Mouse (Mus musculus) left cerebral cortex, postnatal 36 days (tissue): ENCODE measurements around the gene Fbxo31. TPM values are rescaled to one million over a fixed set of nuclear protein-coding genes. Genes with fewer than 3 reads are reported as not detected.
"Not testable (repeated sequence)": the region's sequence is repeated elsewhere in the genome, so short reads cannot be mapped to it uniquely, and the experiment has no call there.

Experiments
- DNase-seq, 2 experiments: peaks; one replicate each; pipeline ENCODE4 v3.0.0; 2021 to 2022; ENCODE audit warnings: low spot score in 2 of 2, mixed read lengths in 1 of 2
- intact Hi-C: fragments of 180-260 bp; cut with DNase I; formaldehyde crosslinking; loops from one replicate; pipeline ENCODE4 v1.15.1; 2025
- total RNA-seq, 2 experiments: library from RNA; stranded (reverse); gene quantifications; 2 replicates each; pipeline ENCODE4 v1.2.3; 2021

Fbxo31 gene
- total RNA-seq: 100 to 1,000 TPM in 1 of 2 experiments, 10 to 100 TPM in 1; 98.8 to 116 TPM

- DNase-seq: peak; percentile 91 to 93
- intact Hi-C loops: loop anchor here (5.0 kb wide), 1 partner anchor 467 kb away; no protein-coding TSS in a partner anchor
These were observed at the start of gene Fbxo31 for GRCm38 (mm10) chr8:121578676-121579451. Gene Fbxo31, minus strand, starts transcription at chr8:121578806.

- DNase-seq: no peak
- intact Hi-C loops: no loop called here
These were observed 44.4 kb upstream of the Fbxo31 start for GRCm38 (mm10) chr8:121623043-121623442.

GRCm38 (mm10) chr8:121621879-121622278 is 43.3 kb upstream of the Fbxo31 start:
- intact Hi-C loops: no loop called here
- DNase-seq: no peak

- intact Hi-C loops: no loop called here
- no peak for DNase-seq
These were observed 42.4 kb upstream of the Fbxo31 start for GRCm38 (mm10) chr8:121620801-121621516.

GRCm38 (mm10) chr8:121619401-121619995 is 40.9 kb upstream of the Fbxo31 start:
- no peak for DNase-seq
- intact Hi-C loops: no loop called here

- DNase-seq: no peak
- intact Hi-C loops: no loop called here
These were observed 34.8 kb upstream of the Fbxo31 start for GRCm38 (mm10) chr8:121613419-121613818.

- intact Hi-C loops: loop anchor here (10.0 kb wide), 1 partner anchor 295 kb away; the partner anchor contains the start of gene Slc7a5
- no peak for DNase-seq
These were observed 31.3 kb upstream of the Fbxo31 start for GRCm38 (mm10) chr8:121609916-121610315.

GRCm38 (mm10) chr8:121609251-121609650 is 30.6 kb upstream of the Fbxo31 start:
- intact Hi-C loops: loop anchor here (10.0 kb wide), 1 partner anchor 296 kb away; the partner anchor contains the start of gene Slc7a5
- DNase-seq: no peak

GRCm38 (mm10) chr8:121607661-121608060 is 29.1 kb upstream of the Fbxo31 start:
- intact Hi-C loops: loop anchor here (10.0 kb wide), 1 partner anchor 297 kb away; the partner anchor contains the start of gene Slc7a5
- no peak for DNase-seq

- no peak for DNase-seq
- intact Hi-C loops: loop anchor here (2.0 to 10.0 kb wide), 3 partner anchors 48 to 301 kb away; partner anchors contain the start of genes Slc7a5 and Zcchc14
These were observed 25.2 kb upstream of the Fbxo31 start for GRCm38 (mm10) chr8:121603801-121604200.

GRCm38 (mm10) chr8:121602860-121603259 is 24.3 kb upstream of the Fbxo31 start:
- intact Hi-C loops: loop anchor here (2.0 to 10.0 kb wide), 3 partner anchors 49 to 302 kb away; partner anchors contain the start of genes Slc7a5 and Zcchc14
- DNase-seq: peak; percentile 75 to 79

- intact Hi-C loops: loop anchor here (2.0 to 10.0 kb wide), 3 partner anchors 50 to 302 kb away; partner anchors contain the start of genes Slc7a5 and Zcchc14
- DNase-seq: no peak
These were observed 23.8 kb upstream of the Fbxo31 start for GRCm38 (mm10) chr8:121602411-121602810.

- no peak for DNase-seq
- intact Hi-C loops: loop anchor here (5.0 to 10.0 kb wide), 3 partner anchors 52 to 305 kb away; partner anchors contain the start of genes Slc7a5 and Zcchc14
These were observed 21.2 kb upstream of the Fbxo31 start for GRCm38 (mm10) chr8:121599842-121600241.

- intact Hi-C loops: loop anchor here (5.0 kb wide), 1 partner anchor 52 kb away; no protein-coding TSS in a partner anchor
- peak; percentile 62 to 69 for DNase-seq
These were observed 20.3 kb upstream of the Fbxo31 start for GRCm38 (mm10) chr8:121598892-121599291.

GRCm38 (mm10) chr8:121598190-121598589 is 19.6 kb upstream of the Fbxo31 start:
- intact Hi-C loops: loop anchor here (5.0 kb wide), 1 partner anchor 51 kb away; no protein-coding TSS in a partner anchor
- no peak for DNase-seq

- not testable (repeated sequence) for DNase-seq
- intact Hi-C loops: loop anchor here (5.0 kb wide), 1 partner anchor 50 kb away; no protein-coding TSS in a partner anchor
These were observed 18.9 kb upstream of the Fbxo31 start for GRCm38 (mm10) chr8:121597492-121597891.

- DNase-seq: no peak
- intact Hi-C loops: no loop called here
These were observed 15.4 kb upstream of the Fbxo31 start for GRCm38 (mm10) chr8:121593983-121594382.

- intact Hi-C loops: no loop called here
- DNase-seq: no peak
These were observed 14.7 kb upstream of the Fbxo31 start for GRCm38 (mm10) chr8:121593293-121593692.
